Mouse (Mus musculus) ES-E14 (cell line): ENCODE measurements at regions not wholly inside any gene's neighbourhood (a gene's known extent, or its start where the extent isn't known, plus 50 kb on each side); places are given as distances from the start of the nearest gene placed in this dataset.

ENCODE experiments used
- CHD2 ChIP-seq: IDR thresholded peaks from 2 replicates; pipeline ENCODE4 v1.6.1; 2014; ENCODE audit warnings: mild to moderate bottlenecking, low read depth, low read length, inconsistent platforms
- HCFC1 ChIP-seq: IDR thresholded peaks from 2 replicates; pipeline ENCODE4 v1.6.1; 2012; ENCODE audit warnings: low read length, inconsistent platforms, borderline replicate concordance; ENCODE audit not compliant: insufficient read depth
- MAFK ChIP-seq: IDR thresholded peaks from 2 replicates; pipeline ENCODE4 v1.6.1; 2014; ENCODE audit warnings: mild to moderate bottlenecking, low read depth, low read length, inconsistent platforms; ENCODE audit not compliant: insufficient read depth
- ZC3H11A ChIP-seq: IDR thresholded peaks from 2 replicates; pipeline ENCODE4 v1.6.1; 2012; ENCODE audit warnings: low read depth, mild to moderate bottlenecking, inconsistent platforms, low read length, borderline replicate concordance
- ZNF384 ChIP-seq: IDR thresholded peaks from 2 replicates; pipeline ENCODE4 v1.6.1; 2012; ENCODE audit warnings: low read depth, low read length, inconsistent platforms

DNA sequence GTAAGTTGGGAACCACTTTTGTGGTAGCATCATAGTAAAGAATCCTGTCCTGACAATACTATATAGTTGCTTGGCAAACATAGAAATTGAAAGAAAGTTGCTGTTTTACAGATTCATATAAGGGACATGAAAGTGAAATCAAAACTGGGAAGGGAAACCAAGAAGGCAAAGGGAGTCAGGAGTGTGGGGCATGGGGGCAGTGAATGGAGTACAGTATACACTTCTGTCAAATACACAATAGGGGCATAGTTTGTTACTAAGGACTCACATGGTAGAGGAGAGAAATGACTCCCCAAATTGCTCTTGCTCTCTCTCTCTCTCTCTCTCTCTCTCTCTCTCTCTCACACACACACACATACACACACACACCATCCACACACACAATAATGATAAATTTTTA, 185.1 kb downstream of the Kdr start:
- no peak for TF ChIP-seq HCFC1
- no peak for TF ChIP-seq ZNF384
- TF ChIP-seq CHD2: no peak
- no peak for TF ChIP-seq MAFK
- TF ChIP-seq ZC3H11A: no peak
